Mouse (Mus musculus) B cell, adult 67 days (primary cell): ENCODE measurements around the gene Slc6a6. TPM values are rescaled to one million over a fixed set of nuclear protein-coding genes. Genes with fewer than 3 reads are reported as not detected.

Source experiments
- total RNA-seq, 2 experiments: library from RNA; stranded (reverse); gene quantifications; 4 replicates each; pipeline ENCODE4 v1.2.4; 2023

Slc6a6 gene
- total RNA-seq: 100 to 1,000 TPM; 107 to 116 TPM

GRCm38 (mm10) chr6:91683602-91684473, at the start of gene Slc6a6:
Slc6a6 (plus strand) TSS chr6:91684053.

Other genes with a start within 250 kb of the Slc6a6 start
- gene Chchd4, start 210.5 kb upstream of the Slc6a6 start, total RNA-seq: 10 to 100 TPM; 15.1 to 17.1 TPM
- 10 to 100 TPM; 34.8 to 39.2 TPM for gene Tmem43, start 210.3 kb upstream of the Slc6a6 start, total RNA-seq
- gene Xpc, start 168.2 kb upstream of the Slc6a6 start, total RNA-seq: 10 to 100 TPM; 22.6 to 25.9 TPM
- gene Lsm3, start 168.1 kb upstream of the Slc6a6 start, total RNA-seq: 10 to 100 TPM; 75.6 to 75.7 TPM
- gene Grip2, start 143.2 kb downstream of the Slc6a6 start, total RNA-seq: 1 to 10 TPM; 1.5 to 2.3 TPM
- 10 to 100 TPM; 48.6 to 49.1 TPM for gene Ccdc174, start 194.0 kb downstream of the Slc6a6 start, total RNA-seq
- 1 to 10 TPM; 4.0 to 4.3 TPM for gene 4930590J08Rik, start 218.8 kb downstream of the Slc6a6 start, total RNA-seq